Mouse (Mus musculus): ENCODE measurements at regions not wholly inside any gene's neighbourhood (a gene's known extent, or its start where the extent isn't known, plus 50 kb on each side); places are given as distances from the start of the nearest gene placed in this dataset.

DNA sequence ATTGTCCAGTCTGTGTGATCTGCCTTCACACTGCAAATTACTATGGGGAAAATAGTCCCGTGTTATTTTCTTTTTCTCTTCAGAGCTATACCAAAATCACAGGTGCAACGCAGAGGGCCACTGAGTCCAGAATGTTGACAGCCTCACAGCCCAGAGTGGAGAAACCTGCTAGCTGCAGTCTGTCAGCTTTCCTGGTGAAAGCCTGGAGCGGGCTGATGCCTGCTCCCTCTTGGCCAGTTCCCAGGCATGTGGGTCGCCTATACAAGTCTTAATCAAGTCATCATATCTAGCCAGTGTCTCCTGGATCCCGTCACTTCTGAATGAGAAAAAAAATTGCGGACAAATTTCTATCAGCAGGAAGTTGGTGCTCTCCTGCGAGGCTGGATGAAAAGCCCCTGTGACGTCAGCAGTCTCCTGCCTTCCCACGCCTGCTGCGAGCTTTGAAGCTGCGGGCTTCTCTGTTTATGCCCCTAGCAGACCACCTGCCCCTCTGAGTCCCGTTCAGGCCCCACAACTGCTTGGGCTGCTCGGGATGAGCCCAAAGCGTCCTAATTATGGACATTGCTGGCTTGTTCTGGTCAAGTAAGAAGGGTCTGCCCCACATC, 227.1 kb upstream of the Hes1 start:
- no peaks in the 10 kb centered on the region for H3K36me3 ChIP-seq
- no peaks in the 10 kb centered on the region for H3K27me3 ChIP-seq
- H3K9me3 ChIP-seq (replicated peaks) = no peaks in the 10 kb centered on the region
- no peak for ATAC-seq (ENCODE audit: insufficient number of reproducible peaks, low FRiP score, low TSS enrichment, low read depth)
- WGBS = 15% methylated on average over 14 of the region's 14 CpGs
- H3K9ac ChIP-seq = no peak overlapping the region
- H3K4me3 ChIP-seq (replicated peaks) = no peak overlapping the region
- no peak overlapping the region for H3K27ac ChIP-seq (replicated peaks)
- peaks cover 26% of the 10 kb centered on the region for H3K4me1 ChIP-seq
- peak overlapping the region; percentile 27 for H3K4me2 ChIP-seq (replicated peaks)

DNA sequence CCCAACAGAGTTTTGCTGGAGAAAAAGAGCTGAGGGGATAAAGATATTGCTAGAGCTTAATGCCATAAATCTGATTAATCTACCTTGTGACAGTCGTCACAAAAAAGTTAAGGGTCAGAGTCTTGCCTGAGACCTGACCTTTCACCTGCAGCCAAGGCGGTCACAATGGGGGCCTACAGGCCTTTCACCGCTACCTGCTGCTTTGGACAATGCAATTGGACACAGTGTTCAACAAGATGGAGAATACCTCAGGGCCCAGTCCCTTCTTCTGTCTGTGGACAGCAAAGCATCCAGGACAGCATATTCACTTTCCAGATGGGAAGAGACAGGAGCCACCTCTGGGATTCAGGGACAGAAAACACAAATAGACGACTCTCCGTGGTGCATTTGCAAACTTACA, 226.3 kb upstream of the Hes1 start:
- H3K27me3 ChIP-seq = no peaks in the 10 kb centered on the region
- ATAC-seq (ENCODE audit: insufficient number of reproducible peaks, low FRiP score, low TSS enrichment, low read depth) = no peak
- WGBS = 72% methylated on average over 5 of the region's 5 CpGs
- H3K4me3 ChIP-seq (replicated peaks) = no peak overlapping the region
- H3K36me3 ChIP-seq = no peaks in the 10 kb centered on the region
- no peak overlapping the region for H3K4me2 ChIP-seq (replicated peaks)
- H3K27ac ChIP-seq (replicated peaks) = no peak overlapping the region
- H3K4me1 ChIP-seq = peaks cover 26% of the 10 kb centered on the region
- H3K9ac ChIP-seq = no peak overlapping the region
- H3K9me3 ChIP-seq (replicated peaks) = no peaks in the 10 kb centered on the region

DNA sequence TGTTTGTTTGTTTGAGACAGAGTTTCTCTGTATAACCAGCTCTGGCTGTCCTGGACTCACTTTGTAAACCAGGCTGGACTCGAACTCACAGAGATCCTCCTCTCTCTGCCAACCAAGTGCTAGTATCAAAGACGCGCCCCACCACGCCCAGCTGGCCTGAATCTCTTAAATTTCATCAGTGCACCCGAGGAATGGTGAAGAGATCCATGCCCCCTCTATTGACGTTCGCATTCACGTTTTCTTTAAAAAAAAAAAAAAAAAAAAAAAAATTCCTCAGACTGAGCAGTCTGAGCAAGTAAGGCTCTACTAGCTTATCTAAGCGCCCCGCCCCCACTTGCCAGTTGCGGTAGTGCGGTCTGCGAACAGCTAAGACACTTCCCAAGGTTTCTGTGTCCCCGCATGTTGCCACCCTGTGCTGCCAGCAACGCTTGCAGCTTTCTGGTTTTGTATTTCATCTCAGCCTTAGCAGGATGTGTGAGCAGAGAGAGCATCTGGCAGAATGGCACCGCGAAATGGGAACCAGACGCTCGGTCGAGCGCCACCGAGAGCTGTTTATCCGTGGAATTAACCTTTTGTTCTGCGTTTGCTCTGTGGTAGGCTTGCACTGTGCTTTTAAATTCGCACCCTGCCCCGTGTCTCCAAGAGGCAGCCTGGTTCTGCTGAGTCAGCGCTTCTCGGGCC, 225.1 kb upstream of the Hes1 start:
- no peak overlapping the region for H3K9ac ChIP-seq

DNA sequence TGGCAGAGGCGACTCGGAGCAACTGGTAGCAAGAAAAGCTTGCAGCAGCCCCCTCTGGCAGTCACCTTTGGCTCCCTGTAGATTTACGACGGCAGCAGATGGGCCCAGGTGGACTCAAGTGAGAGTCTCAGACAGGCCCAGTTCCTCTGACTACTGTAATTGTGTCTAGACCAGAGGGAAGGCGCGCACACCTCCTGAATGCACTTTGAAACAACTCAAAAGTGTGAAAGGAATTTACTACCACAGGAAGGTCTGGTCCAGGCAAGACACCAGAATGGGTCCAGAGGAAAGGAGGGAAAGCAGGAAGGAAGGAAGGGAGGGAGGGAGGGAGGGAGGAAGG, 224.6 kb upstream of the Hes1 start:
- peak overlapping the region; percentile 16; the same call in 1 of the 2 replicates for H3K4me3 ChIP-seq (replicated peaks)
- H3K9ac ChIP-seq = no peak overlapping the region
- 19% methylated on average over 6 of the region's 6 CpGs for WGBS
- peaks cover 26% of the 10 kb centered on the region for H3K4me1 ChIP-seq
- H3K9me3 ChIP-seq (replicated peaks) = no peaks in the 10 kb centered on the region
- peak overlapping the region; percentile 43 for H3K4me2 ChIP-seq (replicated peaks)
- no peaks in the 10 kb centered on the region for H3K27me3 ChIP-seq
- H3K36me3 ChIP-seq = no peaks in the 10 kb centered on the region
- ATAC-seq (ENCODE audit: insufficient number of reproducible peaks, low FRiP score, low TSS enrichment, low read depth) = peak; percentile 20; the same call in 1 of the 2 replicates
- H3K27ac ChIP-seq (replicated peaks) = peak overlapping the region; percentile 39

More for the DNA sequence above, 225.1 kb upstream of the Hes1 start:
- H3K4me3 ChIP-seq (replicated peaks) = peak overlapping the region; percentile 16
- no peaks in the 10 kb centered on the region for H3K27me3 ChIP-seq
- no peaks in the 10 kb centered on the region for H3K36me3 ChIP-seq
- H3K27ac ChIP-seq (replicated peaks) = peak overlapping the region; percentile 39
- H3K4me2 ChIP-seq (replicated peaks) = peak overlapping the region; percentile 43
- H3K9me3 ChIP-seq (replicated peaks) = no peaks in the 10 kb centered on the region
- ATAC-seq (ENCODE audit: insufficient number of reproducible peaks, low FRiP score, low TSS enrichment, low read depth) = peak; percentile 77
- 2% methylated on average over 28 of the region's 28 CpGs for WGBS
- peaks cover 26% of the 10 kb centered on the region for H3K4me1 ChIP-seq

DNA sequence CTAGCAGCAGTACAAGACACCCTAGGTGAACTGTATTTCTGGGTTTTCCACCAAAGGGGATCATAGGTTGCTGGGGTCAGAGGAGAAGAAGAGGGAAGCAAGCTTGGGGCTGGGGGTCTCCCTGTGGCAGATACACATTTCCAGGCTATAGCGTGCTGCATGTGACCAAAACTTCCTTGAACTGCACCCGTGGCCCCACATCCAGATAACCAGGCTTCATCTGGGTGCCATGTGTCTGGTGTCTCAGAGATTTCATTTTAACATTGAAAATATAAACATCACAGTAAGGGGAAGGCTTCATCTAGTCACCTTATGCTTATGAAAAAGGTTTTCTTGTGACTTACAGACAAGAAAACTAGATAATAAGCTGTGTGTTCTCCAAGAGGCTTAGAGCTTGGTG, 223.8 kb upstream of the Hes1 start:
- Histone ChIP-seq H3K4me2 (replicated peaks) (no peak overlapping the region), H3K36me3 (no peaks in the 10 kb centered on the region), H3K9ac (no peak overlapping the region), H3K4me3 (replicated peaks) (no peak overlapping the region), H3K4me1 (peaks cover 29% of the 10 kb centered on the region), H3K9me3 (replicated peaks) (no peaks in the 10 kb centered on the region), H3K27ac (replicated peaks) (0 out of 2 replicates have a peak overlapping the region, but pooled peaks have one; percentile 39), H3K27me3 (no peaks in the 10 kb centered on the region)
- ATAC-seq (ENCODE audit: insufficient number of reproducible peaks, low FRiP score, low TSS enrichment, low read depth) = no peak
- WGBS = 49% methylated on average over 2 of the region's 2 CpGs

DNA sequence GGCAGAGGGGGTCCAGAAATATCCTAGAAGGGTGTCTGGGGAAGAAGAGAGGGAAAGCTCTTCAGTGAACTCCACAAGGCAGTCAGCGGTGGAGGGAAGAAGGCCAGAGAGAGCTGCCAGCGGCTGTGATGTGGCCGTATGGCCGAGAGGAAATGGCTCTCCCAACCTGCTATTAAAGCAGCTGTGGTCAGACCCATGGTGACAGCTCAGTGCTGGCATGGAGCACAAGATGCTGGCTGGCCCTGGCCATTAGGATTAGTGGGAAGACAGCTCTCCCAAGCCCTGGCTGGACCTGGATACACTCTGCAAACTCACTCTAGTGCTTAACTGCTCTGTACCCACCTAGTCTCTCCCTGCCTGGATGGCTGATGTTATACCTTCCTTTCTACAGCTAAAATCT, 223.1 kb upstream of the Hes1 start:
- H3K4me3 ChIP-seq (replicated peaks) = no peak overlapping the region
- WGBS = 60% methylated on average over 4 of the region's 4 CpGs
- H3K9ac ChIP-seq = no peak overlapping the region
- no peak overlapping the region for H3K27ac ChIP-seq (replicated peaks)
- no peaks in the 10 kb centered on the region for H3K27me3 ChIP-seq
- no peak overlapping the region for H3K4me2 ChIP-seq (replicated peaks)
- H3K36me3 ChIP-seq = no peaks in the 10 kb centered on the region
- no peaks in the 10 kb centered on the region for H3K9me3 ChIP-seq (replicated peaks)
- peaks cover 32% of the 10 kb centered on the region for H3K4me1 ChIP-seq
- ATAC-seq (ENCODE audit: insufficient number of reproducible peaks, low FRiP score, low TSS enrichment, low read depth) = peak; percentile 48; the same call in 1 of the 2 replicates

DNA sequence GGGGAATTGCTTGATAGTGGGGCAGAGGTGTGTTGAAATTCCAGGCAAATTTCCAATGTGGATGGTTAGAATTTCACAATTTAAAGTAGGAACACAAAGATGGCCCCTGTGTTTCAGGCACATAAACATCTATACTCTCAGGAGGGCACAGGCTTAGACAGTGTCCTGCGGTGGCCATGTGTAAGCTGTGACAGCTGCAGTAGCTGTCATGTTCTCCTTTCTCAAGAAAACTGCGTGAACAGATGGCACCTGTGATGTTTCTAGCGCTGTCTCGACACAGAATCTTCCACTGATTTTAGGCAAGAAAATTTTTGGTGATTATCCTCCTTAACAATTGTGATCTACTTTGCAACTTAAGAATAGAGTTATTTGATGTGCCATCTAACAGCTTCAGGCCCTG, 222.1 kb upstream of the Hes1 start:
- no peak overlapping the region for H3K4me2 ChIP-seq (replicated peaks)
- no peaks in the 10 kb centered on the region for H3K36me3 ChIP-seq
- H3K27me3 ChIP-seq = no peaks in the 10 kb centered on the region
- H3K27ac ChIP-seq (replicated peaks) = no peak overlapping the region
- H3K4me1 ChIP-seq = peaks cover 29% of the 10 kb centered on the region
- H3K9ac ChIP-seq = no peak overlapping the region
- ATAC-seq (ENCODE audit: insufficient number of reproducible peaks, low FRiP score, low TSS enrichment, low read depth) = no peak
- H3K4me3 ChIP-seq (replicated peaks) = no peak overlapping the region
- 82% methylated on average over 4 of the region's 4 CpGs for WGBS
- no peaks in the 10 kb centered on the region for H3K9me3 ChIP-seq (replicated peaks)

DNA sequence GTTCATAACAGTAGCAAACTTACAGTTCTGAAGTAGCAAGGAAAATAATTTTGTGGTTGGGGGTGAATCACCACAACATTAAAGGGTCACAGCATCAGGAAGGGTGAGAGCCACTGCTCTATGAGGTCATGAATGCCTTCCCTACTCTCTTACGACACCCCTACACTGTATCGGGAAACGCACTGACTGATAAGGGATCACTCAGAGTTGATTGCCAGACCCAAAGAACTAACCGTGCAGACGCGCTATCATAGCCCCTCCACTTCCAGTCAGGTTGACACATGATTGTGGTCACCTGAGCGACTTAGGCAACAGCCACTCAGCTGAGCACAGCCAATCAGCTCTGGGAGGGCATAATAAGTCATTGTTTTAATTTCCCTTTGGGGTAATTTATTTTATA, 220.7 kb upstream of the Hes1 start:
- peaks cover 24% of the 10 kb centered on the region for H3K4me1 ChIP-seq
- no peaks in the 10 kb centered on the region for H3K27me3 ChIP-seq
- ATAC-seq (ENCODE audit: insufficient number of reproducible peaks, low FRiP score, low TSS enrichment, low read depth) = no peak

DNA sequence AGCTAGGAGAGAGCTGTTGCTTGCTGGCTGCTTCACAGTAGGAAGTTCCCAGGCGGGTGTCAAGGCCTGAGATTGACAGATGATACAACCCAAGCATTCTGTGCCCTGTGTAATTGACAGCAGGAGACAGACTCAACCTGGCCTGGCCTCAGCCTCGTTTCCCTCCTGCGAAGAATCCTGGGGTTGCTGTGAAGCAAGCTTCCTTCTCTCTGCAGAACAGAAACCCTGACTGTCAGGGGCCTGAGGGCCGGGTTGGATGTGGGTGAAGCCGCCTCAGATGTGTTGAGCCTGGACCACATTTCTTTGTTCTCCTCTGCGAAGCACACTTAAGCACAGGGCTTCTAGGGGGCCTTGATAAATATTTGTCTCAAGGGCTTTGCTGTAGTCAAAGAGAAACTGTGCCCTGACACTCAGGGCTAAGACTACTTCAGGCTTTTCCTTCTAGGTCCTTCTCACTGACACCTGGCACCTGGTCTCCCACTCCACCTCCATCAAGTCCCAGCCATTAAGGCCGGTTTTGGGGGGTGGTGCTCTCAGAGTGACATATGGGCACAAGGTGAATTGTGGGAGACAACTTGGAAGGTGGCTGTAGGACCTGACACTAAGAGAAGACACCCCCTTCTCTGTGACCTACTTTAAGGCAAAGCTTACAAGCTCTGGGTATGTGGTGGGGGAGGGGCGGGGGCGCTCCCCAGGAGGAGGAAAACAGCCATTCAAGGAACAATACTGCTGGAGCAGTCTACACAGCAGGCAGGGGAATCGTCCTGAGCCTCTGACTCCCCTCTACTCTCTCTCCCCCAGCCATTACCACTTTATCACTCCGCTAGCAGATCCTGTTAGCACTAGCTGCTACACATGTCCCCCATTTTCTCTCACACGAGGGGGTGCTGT, 219.2 kb upstream of the Hes1 start:
- Histone ChIP-seq H3K27me3 (no peaks in the 10 kb centered on the region), H3K27ac (replicated peaks) (no peak overlapping the region), H3K4me3 (replicated peaks) (no peak overlapping the region), H3K36me3 (no peaks in the 10 kb centered on the region), H3K4me1 (peaks cover 11% of the 10 kb centered on the region), H3K9me3 (replicated peaks) (no peaks in the 10 kb centered on the region), H3K4me2 (replicated peaks) (no peak overlapping the region), H3K9ac (no peak overlapping the region)
- 32% methylated on average over 12 of the region's 12 CpGs for WGBS
- no peak for ATAC-seq (ENCODE audit: insufficient number of reproducible peaks, low FRiP score, low TSS enrichment, low read depth)

More for the DNA sequence above, 220.7 kb upstream of the Hes1 start:
- Histone ChIP-seq H3K27ac (replicated peaks) (no peak overlapping the region), H3K9me3 (replicated peaks) (no peaks in the 10 kb centered on the region), H3K36me3 (no peaks in the 10 kb centered on the region), H3K4me2 (replicated peaks) (no peak overlapping the region), H3K4me3 (replicated peaks) (no peak overlapping the region), H3K9ac (no peak overlapping the region)
- 78% methylated on average over 7 of the region's 7 CpGs for WGBS

DNA sequence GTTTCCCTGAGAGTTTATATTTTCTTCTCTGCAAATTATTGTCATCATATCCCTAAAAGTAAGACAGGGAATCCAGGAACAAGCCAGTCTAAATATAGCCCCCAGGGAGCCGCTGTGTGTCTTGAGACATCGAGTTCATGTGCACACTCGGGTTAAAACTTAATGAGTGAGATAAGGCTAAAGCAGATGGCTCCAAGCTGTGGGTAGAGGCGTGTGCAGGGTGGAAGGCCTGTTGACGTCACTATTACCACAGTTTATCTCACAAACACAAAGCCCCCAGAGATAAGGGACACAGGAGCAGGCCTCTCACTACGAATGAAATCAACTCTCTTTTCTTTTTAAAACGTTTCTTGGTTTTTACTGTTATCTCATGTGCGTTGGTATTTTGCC, 218.6 kb upstream of the Hes1 start:
- no peak overlapping the region for H3K4me2 ChIP-seq (replicated peaks)
- H3K9ac ChIP-seq = no peak overlapping the region
- WGBS = 43% methylated on average over 8 of the region's 8 CpGs
- H3K36me3 ChIP-seq = no peaks in the 10 kb centered on the region
- no peak overlapping the region for H3K27ac ChIP-seq (replicated peaks)
- no peaks in the 10 kb centered on the region for H3K9me3 ChIP-seq (replicated peaks)
- no peak overlapping the region for H3K4me3 ChIP-seq (replicated peaks)
- H3K4me1 ChIP-seq = peaks cover 7% of the 10 kb centered on the region; the same call in 1 of the 2 replicates
- ATAC-seq (ENCODE audit: insufficient number of reproducible peaks, low FRiP score, low TSS enrichment, low read depth) = no peak
- H3K27me3 ChIP-seq = no peaks in the 10 kb centered on the region

DNA sequence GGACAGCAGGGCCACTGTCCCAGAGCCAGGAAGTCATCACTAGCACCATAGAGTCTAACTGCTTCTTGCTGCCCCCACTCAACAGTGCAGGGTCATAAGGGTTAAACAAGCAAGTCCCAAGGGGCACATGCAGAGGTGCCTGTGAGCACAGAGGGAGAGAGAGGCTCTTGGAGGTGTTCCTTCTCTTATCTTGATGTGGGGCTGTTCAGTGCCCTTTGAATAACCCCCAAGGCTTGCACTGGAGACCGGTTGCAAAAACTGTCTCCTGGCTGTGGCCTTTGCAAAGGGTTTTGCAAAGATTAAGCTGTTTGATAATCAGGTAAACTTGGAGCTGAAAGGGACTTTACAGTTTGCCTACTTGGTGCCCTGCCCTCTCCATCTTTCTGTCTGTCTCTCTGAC, 217.1 kb upstream of the Hes1 start:
- Histone ChIP-seq H3K4me2 (replicated peaks) (no peak overlapping the region), H3K27ac (replicated peaks) (no peak overlapping the region), H3K9me3 (replicated peaks) (no peaks in the 10 kb centered on the region), H3K27me3 (no peaks in the 10 kb centered on the region), H3K36me3 (no peaks in the 10 kb centered on the region), H3K9ac (no peak overlapping the region), H3K4me3 (replicated peaks) (no peak overlapping the region), H3K4me1 (peaks cover 7% of the 10 kb centered on the region; the same call in 1 of the 2 replicates)
- whole genome bisulfite sequencing = 33% methylated on average over 1 of the region's 1 CpGs
- ATAC-seq (ENCODE audit: insufficient number of reproducible peaks, low FRiP score, low TSS enrichment, low read depth) = no peak

Measured in embryonic facial prominence, embryonic 15.5 days (tissue).